Mouse (Mus musculus) cerebellum, postnatal 36 days (tissue): ENCODE measurements around the gene Fads2.
"Not testable (repeated sequence)": the region's sequence is repeated elsewhere in the genome, so short reads cannot be mapped to it uniquely, and the experiment has no call there.

ENCODE experiments used
- DNase-seq, 2 experiments: peaks; one replicate each; pipeline ENCODE4 v3.0.0; 2021 to 2022; ENCODE audit warnings: mixed read lengths in 2 of 2

The Fads2 gene

GRCm38 (mm10) chr19:10101341-10102053, at the start of gene Fads2:
TSS of gene Fads2 (minus strand) at chr19:10101746.
- peak; percentile 62 to 69 for DNase-seq

GRCm38 (mm10) chr19:10149189-10149588, 47.6 kb upstream of the Fads2 start:
- no peak for DNase-seq

DNA sequence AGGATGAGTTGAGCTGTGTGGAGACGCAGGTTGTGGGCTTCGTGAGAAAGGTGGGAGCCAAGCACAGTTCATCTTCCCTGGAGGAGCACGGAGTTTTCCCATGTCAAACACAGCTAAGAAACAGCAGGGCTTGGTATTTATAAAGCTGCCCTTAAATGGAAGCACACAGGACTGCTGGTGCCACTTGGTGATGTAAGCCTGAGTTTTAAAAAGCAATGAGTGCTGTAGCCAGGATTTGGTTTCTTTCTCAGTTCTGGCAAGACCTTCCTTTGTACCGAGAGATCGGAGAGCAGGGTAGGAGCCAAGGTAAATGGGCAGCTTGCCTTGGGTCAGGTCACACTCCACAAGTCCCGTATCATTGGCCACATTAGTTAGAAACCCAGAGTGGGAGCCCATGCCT, 47.0 kb upstream of the Fads2 start:
- DNase-seq: no peak

DNA sequence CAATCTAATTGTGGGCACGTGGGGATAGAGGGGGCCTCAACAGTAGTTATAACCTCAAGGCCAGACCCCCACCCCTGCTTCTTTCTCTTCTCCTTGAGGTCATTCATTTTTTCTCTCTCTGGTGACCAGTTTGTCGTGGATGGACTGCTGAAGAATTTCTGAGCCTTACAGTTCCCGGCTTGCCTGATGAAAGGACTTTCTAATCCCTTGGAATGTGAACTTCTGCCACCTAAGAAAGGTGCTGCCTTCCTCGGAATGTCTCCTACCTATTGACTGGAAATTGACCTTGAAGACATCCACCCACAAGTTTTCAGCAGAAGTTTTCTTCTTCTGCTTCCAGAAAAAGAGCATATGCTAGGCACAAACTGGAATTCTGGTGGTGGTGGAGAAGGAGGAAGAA, 42.9 kb upstream of the Fads2 start:
- DNase-seq: no peak

- no peak for DNase-seq
These were observed 42.1 kb upstream of the Fads2 start for GRCm38 (mm10) chr19:10143667-10144066.

DNA sequence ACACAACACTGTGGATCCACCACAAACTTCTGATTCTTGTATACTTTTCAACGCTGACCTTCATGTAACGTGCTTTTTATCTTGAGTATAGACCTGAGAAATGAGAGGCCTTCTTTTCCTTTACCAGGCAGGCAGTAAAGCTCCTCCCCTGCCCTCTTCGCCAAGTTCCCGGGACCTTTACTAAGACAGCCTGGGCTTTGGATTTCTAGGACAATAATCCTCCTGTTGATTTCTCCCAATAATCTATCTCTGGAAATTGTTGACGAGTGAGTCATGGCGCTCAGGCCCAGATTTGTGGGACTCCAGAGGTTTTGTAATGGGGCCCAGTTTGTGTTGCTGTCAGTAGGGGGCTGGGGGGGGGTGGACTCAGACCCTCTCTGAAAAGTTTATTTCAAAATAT, 38.2 kb upstream of the Fads2 start:
- no peak for DNase-seq

DNA sequence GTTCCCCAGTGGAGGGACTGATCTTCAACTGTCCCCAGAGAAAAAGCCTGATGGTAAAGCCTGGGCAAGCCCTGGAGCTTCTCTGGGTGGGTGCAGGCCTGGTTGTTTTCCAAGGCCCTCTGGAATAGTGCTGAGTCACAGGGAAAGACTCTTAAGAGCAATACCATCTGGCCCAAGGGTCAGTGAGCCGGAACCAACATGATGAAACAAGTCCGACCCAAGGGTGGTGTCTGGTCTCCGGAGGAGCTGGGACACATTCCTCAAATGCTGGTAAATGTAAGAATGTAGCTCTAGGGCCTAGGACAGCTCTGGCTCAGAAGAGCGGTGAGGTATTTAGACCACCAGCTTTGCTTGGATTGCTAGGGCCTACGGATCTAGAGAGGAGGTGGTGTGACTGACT, 35.9 kb upstream of the Fads2 start:
- DNase-seq: no peak

GRCm38 (mm10) chr19:10134692-10135091, 33.1 kb upstream of the Fads2 start:
- no peak for DNase-seq

GRCm38 (mm10) chr19:10129547-10129946, 28.0 kb upstream of the Fads2 start:
- not testable (repeated sequence) for DNase-seq

GRCm38 (mm10) chr19:10126479-10127250, 25.1 kb upstream of the Fads2 start:
- DNase-seq: no peak

DNA sequence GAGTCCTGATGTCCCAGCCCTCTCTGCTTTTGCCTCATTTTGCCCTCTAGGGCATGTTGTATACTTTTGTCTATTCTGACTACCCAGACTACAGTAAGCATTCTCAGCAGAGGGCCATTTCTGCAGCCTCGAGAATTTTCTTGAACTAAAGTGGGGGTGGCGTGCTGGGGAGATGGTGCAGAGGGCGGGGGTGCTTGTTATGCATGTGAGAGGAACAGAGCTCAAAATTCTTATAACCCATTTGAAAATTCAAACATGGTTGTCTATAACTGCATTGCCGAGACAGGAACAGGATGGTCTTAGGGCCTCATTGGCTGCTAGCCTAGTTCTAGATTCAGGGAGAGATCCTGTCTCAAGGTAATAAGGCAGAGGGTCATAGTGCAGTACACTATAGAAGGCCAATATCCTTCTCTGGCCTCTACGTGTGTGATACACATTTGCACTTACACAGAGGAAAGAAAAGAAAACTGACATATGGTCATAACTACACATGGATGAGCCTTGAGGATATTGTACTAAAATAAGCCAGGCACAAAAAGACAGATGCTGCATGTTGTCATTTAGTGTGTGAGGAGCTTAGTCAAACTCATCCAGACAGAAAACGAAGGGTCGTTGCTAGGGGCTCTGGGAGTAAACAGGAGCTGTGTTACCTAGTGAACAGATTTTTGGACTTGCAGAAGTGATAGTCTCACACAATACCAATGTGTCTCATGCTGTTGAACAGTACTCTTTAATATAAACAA, 22.5 kb upstream of the Fads2 start:
- no peak for DNase-seq

- DNase-seq: no peak
These were observed 20.6 kb upstream of the Fads2 start for GRCm38 (mm10) chr19:10122021-10122631.

- no peak for DNase-seq
These were observed 15.1 kb upstream of the Fads2 start for GRCm38 (mm10) chr19:10116641-10117040.

GRCm38 (mm10) chr19:10115373-10116158, 14.0 kb upstream of the Fads2 start:
- DNase-seq: no peak

DNA sequence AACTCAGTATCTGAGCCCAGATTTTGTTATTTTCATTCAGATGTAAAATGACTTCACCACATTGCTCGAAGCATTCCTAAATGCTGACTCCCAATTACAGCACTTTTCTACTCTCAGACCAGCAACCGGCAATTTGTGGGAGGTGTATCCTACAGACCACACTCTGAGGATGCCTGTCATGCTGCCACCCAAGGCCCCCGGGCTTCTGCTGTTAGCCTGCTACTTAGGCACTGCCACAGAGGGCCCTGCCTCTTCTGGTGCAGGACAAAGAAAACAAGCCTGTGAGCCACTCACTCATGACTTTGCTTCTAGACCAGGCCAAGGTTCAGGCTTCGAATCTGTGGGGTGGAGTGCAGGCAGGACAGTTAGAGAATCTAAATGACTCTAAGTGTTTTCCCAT, 11.4 kb upstream of the Fads2 start:
- DNase-seq: no peak

- DNase-seq: no peak
These were observed 7.1 kb upstream of the Fads2 start for GRCm38 (mm10) chr19:10108666-10109065.

GRCm38 (mm10) chr19:10108129-10108528, 6.6 kb upstream of the Fads2 start:
- no peak for DNase-seq

DNA sequence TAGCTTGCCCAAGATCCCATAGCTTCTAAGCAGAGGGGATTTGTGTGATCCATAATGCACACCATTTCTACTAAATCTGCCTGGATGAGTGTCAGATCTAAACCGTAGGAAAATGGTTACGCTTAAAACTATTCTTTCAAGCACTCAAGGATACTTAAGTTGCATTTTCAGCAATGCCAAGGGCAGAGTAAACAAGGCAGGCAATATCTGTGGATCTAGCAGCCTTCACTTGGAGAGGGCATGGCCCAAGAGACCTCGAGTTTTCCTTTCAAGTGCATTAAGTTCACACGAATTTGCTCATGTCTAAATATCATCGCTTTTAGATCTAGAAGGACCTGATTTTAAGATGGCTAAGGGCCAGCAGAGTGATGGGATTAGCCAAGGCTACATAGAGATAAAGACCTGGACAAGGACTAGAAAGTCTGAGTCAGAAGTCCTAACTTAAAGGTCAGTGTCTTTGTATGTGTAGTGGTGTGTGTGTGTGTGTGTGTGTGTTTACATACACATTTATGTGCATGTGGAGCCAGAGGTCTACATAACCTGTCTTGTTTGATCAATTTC, 5.6 kb upstream of the Fads2 start:
- no peak for DNase-seq

GRCm38 (mm10) chr19:10106634-10107033, 5.1 kb upstream of the Fads2 start:
- no peak for DNase-seq

- no peak for DNase-seq
These were observed 3.5 kb upstream of the Fads2 start for GRCm38 (mm10) chr19:10105034-10105493.

GRCm38 (mm10) chr19:10104234-10104633, 2.7 kb upstream of the Fads2 start:
- no peak for DNase-seq
